Mouse (Mus musculus): ENCODE results near the gene Ostm1.

Gene Ostm1

DNA sequence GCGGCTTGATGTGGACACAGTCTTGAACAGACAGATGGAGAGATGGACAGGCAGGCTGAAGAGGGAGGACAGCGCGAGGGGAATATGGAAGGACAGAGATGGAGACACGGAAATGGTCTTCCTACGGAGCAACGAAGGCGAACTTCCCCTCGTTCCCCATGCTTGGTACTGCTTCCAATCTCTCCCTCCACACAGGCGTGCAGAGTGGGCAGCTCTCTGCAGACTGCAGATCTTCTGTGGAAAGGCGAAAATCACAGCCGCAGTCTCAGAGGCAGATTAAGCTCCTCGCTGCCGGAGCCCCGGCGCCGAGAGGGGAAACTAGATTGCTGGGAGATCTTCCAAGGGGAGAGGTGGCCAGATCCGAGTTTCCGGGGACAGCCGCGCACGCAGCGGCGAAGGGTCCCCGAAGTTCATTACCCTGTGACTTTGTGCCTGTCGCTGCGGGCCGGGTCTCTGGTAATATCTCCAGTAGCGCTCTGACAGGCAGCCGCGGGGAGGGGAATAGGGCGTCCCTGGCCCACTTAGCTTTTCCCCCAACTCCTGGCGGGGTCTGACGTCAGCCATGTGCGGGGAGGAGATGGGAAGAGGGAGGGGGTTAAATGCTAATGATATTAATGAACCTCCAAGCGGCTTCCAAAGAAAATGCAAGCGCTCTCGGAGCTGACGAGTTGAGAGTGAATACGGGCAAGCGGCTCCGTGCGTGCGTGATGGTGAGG, at the start of gene Ostm1, which contains the start of gene Nr2e1:
Gene Ostm1 (plus strand): TSS at position 666 of the 716 bp plus-strand sequence.
Gene Nr2e1 (minus strand): TSS at position 476 of the 716 bp plus-strand sequence.
- in situ Hi-C loops (cut with MboI; ENCODE audit: low pct_unique_long_range_greater_than_20kb in 1 of 2, low sequenced_read_pairs in 2 of 2, unreplicated experiment in 1 of 2), result loop anchor here in 1 of 2 experiments (25.0 kb wide), 2 partner anchors 271 to 604 kb away; no protein-coding TSS in a partner anchor

DNA sequence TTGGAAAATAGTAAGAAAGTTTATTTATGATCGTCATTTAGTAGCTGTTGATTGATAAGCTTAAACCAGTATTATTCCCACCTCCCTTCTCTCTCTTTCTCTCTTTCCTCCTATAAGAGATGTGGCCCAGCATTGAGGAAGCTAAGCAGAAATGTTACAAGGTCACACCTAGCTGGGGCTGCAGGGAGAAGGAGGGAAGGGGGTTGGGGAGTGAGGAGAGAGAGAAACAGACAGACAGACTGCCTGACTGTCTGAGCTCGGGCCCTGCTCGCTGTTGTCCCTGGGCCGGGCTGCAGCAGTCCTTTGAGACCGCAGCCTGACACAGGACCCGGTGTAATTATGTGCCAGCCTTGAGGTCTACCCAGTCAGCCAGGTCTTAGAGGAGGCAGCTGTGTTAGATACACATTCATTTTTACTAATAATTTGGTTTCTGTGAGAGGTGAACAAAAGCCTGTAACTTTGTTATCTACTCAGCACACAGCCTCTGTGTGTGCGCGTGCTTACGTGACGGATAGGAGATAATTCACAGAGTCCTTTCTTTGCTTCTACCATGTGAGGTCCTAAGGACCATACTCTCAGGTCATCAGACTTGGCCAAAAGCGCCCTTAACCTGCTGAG, 49.7 kb upstream of the Ostm1 start:
- in situ Hi-C loops (cut with MboI; ENCODE audit: low pct_unique_long_range_greater_than_20kb in 1 of 2, low sequenced_read_pairs in 2 of 2, unreplicated experiment in 1 of 2), result no loop called here

DNA sequence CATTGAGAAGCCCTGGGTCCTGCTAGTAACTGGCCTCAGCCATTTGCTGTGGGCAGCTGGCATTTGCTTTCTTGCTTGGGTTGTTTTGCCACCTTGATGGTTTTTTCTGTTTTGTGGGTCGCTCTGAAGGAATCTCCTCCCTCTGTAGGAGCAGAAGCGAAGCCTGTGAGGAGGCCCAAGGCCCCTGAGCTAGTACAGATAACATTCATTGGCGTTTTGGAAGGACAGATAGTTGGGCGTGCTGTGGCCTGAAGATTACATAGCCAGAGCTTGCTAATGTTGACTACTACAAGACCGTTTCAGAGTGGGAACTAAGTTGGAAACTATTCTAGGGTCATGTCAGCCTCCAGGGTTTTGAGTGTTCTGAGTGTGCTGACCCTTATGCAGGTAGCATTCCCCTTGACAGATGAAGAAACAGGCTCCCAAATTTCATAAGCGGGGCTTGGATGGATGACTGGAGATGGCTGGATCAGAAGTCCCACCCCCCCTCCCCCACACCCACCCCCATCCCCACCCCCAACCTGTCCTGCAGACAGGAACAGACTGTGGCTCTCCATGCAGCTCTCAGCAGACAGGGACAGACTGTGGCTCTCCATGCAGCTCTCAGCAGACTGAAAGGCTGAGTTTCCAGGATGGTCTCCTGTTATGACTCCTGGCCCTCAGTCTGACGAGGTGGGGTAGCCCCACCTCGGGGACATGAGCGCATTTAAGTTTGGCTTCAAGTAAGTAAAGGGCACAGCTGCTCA, 45.9 kb upstream of the Ostm1 start:
- in situ Hi-C loops (cut with MboI; ENCODE audit: low pct_unique_long_range_greater_than_20kb in 1 of 2, low sequenced_read_pairs in 2 of 2, unreplicated experiment in 1 of 2), result no loop called here

DNA sequence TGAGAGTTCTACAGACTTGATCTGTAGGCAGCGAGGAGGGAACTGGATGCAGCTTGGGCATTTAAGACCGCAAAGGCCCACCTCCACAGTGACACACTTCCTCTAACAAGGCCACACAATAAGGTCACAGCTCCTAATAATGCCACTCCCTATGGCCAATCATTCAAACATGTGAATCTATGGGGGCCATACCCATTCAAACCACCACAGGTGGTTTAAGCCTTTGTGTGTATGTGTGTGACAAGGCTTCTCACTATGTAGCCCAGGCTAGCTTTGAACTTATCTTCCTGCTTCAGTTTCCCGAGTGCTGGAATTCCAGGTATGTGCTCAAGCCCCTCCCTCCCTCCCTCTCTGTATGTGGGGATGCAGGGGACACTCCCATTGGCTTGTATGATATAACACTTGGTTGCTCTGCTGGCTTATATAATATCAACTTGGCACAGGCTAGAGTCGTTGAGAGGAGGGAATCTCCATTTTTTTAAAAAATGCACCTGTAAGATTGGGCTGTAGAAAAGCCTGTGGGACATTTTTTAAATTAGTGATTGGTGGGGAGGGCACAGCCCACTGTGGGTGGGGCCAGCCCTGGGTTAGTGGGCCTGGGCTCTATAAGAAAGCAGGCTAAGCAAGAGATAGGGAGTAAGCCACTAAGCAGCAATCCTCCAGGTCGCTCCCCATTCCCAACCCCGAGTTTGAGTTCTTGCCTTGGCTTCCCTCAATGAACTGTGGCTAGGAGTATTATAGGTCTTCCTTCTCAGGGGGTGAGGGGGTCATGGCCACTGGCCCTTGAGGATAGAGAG, 37.7 kb upstream of the Ostm1 start:
- in situ Hi-C loops (cut with MboI; ENCODE audit: low pct_unique_long_range_greater_than_20kb in 1 of 2, low sequenced_read_pairs in 2 of 2, unreplicated experiment in 1 of 2), result no loop called here

DNA sequence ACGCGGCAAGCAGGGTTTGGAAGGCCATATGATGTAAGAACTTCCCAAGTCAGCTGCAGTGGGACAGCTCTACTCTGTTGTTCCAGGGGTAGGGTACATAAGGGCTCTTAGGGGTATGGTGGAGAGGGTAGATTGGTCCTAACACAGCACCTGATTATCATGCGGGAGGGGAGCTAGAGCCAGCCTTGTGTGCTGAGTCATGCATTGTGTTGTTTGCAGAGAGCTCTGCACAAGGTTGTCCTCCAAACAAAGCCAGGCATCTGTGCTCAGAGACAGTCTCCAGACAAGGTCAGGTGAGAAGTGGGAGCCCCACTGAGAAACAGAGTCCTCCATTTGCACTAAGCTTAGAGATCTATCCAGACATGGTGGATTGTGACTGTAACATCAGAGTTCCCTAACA, 37.1 kb upstream of the Ostm1 start:
- in situ Hi-C loops (cut with MboI; ENCODE audit: low pct_unique_long_range_greater_than_20kb in 1 of 2, low sequenced_read_pairs in 2 of 2, unreplicated experiment in 1 of 2), result no loop called here

DNA sequence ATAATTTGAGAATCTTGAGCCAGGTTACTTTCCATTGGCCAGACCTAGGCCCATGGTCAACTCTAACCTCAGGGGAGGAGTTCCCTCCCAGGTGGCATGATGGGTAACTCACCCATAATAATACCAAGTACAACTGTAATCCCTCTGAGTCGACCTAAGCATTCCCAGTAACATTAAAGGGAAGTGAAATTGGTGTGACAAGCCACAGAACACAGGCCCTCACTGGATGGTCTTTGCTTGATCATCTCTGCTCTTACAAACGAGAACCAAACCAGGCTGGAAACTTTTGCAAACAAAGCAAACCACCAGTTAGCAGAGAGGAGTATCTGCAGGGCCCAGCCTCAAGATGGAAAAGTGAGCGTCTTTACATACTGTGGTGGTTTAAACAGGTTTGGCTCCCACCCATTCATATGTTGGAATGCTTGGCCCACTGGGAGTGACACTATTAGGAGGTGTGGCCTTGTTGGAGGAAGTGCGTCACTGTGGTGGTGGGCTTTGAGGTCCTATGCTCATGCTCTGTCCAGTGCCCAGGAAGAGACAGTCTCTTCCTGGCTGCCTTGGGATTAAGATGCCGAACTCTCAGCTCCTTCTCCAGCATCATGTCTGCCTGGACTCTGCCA, 23.9 kb upstream of the Ostm1 start:
- in situ Hi-C loops (cut with MboI; ENCODE audit: low pct_unique_long_range_greater_than_20kb in 1 of 2, low sequenced_read_pairs in 2 of 2, unreplicated experiment in 1 of 2), result no loop called here

DNA sequence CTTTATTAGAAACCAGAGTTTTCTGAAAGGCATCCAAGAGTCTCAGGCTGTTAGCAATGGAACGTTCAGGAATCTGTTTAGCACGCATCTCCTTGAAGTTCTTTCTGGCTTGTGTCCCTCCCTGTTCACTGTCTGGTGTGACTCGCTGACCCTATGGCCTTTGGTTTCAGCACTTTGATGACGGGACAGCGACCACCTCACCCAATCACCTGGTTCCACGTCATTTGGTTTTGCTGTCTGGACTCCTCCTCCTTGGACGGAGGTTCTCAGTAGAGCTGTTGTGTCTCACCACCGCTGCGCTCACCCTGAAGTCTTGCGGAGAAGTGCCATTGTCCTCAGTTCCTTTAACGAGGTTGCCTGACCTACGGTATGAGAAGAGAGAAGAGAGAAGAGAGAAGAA, 21.4 kb upstream of the Ostm1 start:
- in situ Hi-C loops (cut with MboI; ENCODE audit: low pct_unique_long_range_greater_than_20kb in 1 of 2, low sequenced_read_pairs in 2 of 2, unreplicated experiment in 1 of 2), result no loop called here

DNA sequence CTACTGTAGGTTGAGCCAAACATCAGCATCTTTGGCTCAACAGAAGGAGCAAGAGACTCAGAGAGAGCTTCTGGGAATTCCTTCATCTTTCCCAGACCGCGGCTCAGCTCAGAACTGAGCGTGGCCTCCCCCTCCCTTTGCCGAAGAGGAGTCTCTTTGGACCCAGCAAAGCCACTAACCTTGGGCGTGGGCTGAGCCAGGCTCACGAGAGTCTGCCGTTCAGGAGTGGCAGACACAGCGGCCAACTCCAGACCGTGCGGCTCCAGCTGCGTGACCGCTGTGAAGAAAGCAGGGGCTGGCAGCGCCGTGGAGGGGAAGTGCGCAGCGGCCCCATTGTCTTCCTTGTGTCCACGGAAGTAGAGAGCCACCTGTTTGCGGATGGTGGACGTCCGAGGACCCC, 11.1 kb upstream of the Ostm1 start:
- in situ Hi-C loops (cut with MboI; ENCODE audit: low pct_unique_long_range_greater_than_20kb in 1 of 2, low sequenced_read_pairs in 2 of 2, unreplicated experiment in 1 of 2), result no loop called here

DNA sequence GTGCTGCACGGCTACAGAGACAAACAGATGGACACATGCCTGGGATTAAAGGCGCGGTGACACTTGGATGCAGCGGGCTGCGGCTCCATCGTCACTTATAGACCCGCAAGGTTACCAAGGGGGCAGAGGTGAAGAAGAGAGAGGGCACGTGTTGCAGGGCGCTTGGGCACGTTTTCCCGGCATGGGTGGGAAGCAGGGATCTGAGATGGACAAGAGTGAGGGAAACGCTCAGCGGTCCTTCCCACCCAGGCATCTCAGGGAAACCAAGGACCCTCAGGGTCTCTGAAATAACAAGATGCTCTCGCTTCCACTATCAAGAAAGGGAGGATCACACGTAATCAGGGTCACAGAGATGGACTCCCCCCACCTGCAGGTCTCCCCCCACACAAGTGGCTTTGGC, 10.7 kb upstream of the Ostm1 start:
- in situ Hi-C loops (cut with MboI; ENCODE audit: low pct_unique_long_range_greater_than_20kb in 1 of 2, low sequenced_read_pairs in 2 of 2, unreplicated experiment in 1 of 2), result no loop called here

DNA sequence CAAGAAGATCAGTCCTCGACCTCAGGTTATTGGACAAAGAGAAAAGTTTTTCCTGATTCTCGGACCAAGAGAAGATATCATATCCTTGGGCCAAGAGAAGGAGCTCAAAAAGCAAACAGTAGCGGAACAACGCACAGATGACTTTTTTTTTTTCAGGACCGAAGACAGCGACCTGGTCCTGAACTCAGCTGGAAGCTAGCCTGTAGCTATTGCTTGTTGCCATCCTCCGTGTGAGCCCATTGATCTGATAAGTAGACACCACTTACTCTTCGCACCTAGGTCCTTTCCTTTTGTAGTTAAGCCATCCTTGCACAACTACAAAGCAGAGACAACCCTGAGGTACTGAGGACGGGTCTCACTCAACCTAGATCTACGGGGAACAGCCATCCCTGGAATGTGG, 9.0 kb upstream of the Ostm1 start:
- in situ Hi-C loops (cut with MboI; ENCODE audit: low pct_unique_long_range_greater_than_20kb in 1 of 2, low sequenced_read_pairs in 2 of 2, unreplicated experiment in 1 of 2), result loop anchor here in 1 of 2 experiments (25.0 kb wide), 2 partner anchors 262 to 613 kb away; no protein-coding TSS in a partner anchor

DNA sequence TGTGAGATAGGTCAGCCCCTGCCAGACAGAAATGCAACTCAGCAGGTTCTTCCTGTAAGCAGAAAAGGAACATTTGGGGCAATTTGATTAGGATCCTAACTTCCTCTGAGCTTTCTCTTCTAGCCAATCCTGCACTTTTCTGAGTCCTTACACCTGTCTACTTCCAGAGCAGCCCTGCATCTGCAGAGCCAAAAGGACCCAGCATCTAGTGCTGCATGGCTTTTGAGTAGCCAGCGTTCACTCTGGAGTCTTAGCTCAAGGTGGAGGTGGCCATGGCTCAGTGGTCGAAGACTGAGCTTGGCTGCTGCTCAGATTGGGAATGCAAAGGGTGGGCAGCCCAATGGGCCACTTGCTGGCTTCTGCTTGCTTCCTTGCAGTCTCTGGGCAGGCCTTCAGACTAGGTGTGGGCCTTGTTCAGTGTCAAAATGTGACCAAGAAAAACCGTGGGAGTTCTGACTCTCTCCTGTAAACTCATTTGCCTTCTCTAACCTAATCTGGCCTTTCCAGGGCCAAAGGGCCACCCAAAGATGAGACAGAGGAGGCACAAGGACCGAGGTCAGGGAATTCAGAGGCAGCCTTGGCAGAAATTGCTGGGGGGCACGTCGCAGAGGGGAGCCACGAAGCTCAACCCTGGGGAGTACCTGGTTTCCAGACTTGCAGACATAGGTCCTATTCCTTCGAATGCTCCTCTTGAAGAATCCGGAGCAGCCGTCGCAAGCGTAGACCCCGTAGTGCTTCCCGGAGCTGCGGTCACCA, 5.9 kb upstream of the Ostm1 start:
- in situ Hi-C loops (cut with MboI; ENCODE audit: low pct_unique_long_range_greater_than_20kb in 1 of 2, low sequenced_read_pairs in 2 of 2, unreplicated experiment in 1 of 2), result loop anchor here in 1 of 2 experiments (25.0 kb wide), 2 partner anchors 265 to 610 kb away; no protein-coding TSS in a partner anchor

DNA sequence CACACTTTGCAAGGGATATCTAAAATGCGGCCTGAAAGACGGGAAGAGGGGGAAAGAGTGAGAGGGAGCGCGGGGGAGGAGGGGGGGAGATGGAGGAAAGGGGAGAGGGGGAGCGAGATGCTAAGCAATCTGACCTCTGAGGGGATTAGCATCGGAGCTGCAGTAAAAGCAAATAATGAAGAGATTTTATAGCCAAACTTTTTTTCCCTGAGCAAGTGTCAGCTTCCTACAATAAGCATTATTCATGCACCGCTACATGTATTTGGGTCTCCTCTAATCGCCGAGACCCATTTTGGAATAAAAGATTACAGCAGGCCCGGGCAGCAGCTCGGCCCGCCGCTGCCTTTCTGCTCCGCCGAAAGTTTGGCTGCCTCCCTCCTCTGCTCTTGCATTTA, 5.3 kb upstream of the Ostm1 start:
- in situ Hi-C loops (cut with MboI; ENCODE audit: low pct_unique_long_range_greater_than_20kb in 1 of 2, low sequenced_read_pairs in 2 of 2, unreplicated experiment in 1 of 2), result loop anchor here in 1 of 2 experiments (25.0 kb wide), 2 partner anchors 266 to 609 kb away; no protein-coding TSS in a partner anchor

DNA sequence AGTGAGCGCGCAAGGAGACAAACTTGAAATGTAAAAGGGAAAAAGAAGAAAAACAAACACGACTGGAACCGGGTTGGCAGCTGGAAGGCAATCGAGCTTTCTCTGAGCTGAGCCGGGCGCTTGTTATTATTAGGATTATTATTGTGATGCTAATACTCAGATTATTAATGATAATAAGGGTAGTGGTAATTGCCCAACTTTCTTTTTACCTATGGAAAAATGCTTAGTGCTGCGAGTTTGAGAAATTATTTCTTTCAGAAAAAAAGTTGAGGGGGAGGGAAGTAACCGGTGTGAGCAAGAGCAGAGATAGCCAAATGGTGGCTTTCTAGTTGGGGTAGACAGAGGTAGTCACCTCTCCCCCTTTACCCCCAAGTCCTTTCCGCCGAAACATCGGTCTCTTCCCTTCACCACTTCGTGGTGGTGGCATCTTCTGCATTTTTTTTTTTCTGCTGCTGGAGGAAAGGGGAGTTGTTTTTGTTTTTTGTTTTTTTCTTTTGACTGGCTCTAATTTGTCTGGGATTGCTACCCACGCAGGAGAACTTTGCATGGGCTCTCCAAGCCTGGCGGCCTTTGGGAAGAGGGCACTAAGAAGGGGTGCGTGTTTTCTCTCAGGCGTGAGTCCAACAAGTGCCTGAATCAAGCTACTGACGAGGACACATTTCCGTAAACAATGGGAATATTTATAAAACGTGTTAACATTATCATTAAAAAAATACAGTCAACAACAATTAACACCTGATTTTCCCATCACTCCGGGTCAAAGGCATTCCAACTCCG, 4.7 kb upstream of the Ostm1 start:
- in situ Hi-C loops (cut with MboI; ENCODE audit: low pct_unique_long_range_greater_than_20kb in 1 of 2, low sequenced_read_pairs in 2 of 2, unreplicated experiment in 1 of 2), result loop anchor here in 1 of 2 experiments (25.0 kb wide), 2 partner anchors 267 to 608 kb away; no protein-coding TSS in a partner anchor

DNA sequence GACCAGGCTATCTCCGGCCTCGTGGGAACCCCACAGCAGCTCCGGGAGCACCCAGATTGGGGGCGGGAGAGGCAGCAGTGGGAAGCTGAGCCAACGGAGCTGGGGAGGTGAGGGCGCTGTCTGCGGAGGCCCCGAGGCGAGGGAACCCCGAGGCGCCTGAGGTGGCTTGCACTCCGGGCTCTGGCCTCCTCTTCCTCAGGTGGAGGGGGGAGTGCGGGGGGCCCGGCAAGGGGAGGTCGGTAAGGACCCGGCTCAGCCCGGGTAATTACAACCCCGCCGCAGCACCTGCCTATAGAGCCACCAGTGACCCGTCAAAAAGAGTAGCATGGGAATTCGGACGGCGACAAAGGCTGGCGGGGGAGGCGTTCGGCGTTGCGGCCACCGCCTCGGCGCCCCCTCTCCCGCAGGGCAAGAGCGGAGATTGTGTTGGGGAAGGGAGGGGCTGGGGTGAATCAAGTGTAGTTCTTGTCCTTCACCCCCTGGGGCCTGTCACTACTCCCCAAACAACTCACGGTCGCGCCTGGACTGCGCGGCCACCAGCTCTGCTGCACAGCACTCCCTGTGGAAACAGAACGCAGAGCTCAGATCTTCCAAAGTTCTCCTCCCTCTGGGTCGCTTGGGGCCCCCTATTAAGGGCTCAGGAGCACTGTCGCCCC, 4.0 kb upstream of the Ostm1 start:
- in situ Hi-C loops (cut with MboI; ENCODE audit: low pct_unique_long_range_greater_than_20kb in 1 of 2, low sequenced_read_pairs in 2 of 2, unreplicated experiment in 1 of 2), result loop anchor here in 1 of 2 experiments (25.0 kb wide), 2 partner anchors 267 to 608 kb away; no protein-coding TSS in a partner anchor

DNA sequence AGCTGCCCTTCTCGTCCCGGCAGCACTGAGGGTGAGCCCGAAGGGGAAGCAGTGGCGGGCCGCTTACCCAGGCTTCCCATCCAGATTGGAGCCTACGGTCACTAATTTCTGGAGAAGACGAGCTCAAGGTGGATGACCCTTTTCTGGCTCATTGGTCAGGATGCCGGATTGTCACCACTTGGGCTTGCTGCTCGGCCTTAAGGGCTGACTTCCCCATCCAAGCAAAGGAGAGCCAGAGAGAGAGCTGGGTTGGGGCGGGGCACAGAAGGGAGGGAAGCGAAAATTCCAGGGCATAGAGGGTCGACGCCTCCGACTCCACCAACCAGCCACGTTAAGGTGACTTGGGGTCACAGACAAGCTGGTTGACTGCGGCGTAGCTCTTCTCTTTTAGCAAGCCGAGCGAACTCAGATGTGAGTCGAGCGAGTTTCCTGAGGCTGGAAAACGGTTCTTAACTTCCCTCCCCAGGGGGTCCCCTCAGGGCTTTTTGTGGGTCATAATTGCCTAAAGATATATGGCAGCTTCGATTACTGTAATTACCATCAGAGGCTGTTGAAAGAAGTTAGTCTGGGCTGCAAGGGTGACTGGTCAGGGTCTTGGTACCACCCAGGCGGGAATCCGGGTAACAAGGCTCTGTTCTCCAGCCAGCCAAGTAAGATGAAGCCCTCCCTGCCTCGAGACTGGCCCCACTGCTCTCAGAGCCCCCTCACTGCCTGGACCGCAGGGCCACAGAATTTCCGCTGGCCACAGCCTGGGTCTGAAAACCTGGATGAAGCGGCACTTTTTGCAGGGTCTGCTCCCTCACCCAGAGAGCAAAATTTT, 3.3 kb upstream of the Ostm1 start:
- in situ Hi-C loops (cut with MboI; ENCODE audit: low pct_unique_long_range_greater_than_20kb in 1 of 2, low sequenced_read_pairs in 2 of 2, unreplicated experiment in 1 of 2), result loop anchor here in 1 of 2 experiments (25.0 kb wide), 2 partner anchors 268 to 607 kb away; no protein-coding TSS in a partner anchor
